Mouse (Mus musculus) hindlimb bud, embryonic 11.5 days (tissue): ENCODE measurements at regions not wholly inside any gene's neighbourhood (a gene's known extent, or its start where the extent isn't known, plus 50 kb on each side); places are given as distances from the start of the nearest gene placed in this dataset.

Experiments used
- DNase-seq: peaks from one replicate; pipeline ENCODE4 v3.0.0-alpha.2; 2012; ENCODE audit warnings: low read depth, low spot score; ENCODE audit errors: extremely low spot score

DNA sequence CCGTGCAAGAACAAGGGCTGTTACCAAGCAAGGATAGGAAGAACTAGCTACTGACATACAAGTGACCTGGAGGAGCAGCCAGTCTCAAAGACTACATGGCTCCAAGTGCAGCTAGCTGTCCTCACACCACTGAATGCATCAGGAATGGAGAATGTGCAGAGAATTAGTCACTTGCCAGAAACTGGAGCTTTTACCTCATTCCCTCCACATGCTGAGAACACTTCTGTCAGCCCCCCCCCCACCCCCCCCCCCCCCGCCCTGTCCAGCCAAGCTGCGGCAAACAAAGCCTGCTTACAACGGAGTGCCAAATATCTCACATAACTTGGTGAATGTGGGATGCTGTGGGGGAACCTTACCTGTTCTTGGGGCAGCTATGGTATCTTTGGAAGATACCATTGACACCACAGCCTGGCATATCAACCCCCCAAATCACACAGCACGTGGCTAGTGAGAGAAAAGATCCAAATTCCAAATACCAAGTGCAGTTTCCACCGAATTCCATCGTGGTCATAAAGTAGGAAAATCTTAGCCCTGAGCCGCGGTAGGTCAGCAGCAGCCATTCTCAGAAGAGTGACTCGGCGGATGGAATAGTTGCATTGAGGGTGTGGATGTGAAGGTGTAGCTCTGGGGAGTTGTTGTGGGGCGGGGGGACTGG lies 126.3 kb downstream of the Gadd45g start:
- DNase-seq = no peak

DNA sequence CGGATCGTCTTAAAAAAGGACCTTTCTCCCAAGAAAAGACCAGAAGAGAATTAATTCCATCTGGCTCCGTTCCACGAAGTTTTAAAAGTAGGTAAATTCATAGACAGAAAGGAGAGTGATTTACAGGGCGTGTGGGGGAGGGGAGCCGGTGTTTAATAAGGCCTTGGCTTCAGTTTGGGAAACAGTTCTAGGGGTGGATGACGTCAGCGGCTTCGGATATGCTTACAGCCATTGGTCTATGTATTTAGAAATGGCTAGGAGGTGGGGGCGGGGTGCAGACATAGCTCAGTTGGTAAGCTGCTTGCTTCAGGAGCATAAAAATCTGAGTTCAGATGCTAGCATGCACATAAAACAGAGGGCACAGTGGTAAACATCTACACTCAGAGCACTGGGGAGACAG lies 127.0 kb downstream of the Gadd45g start:
- no peak for DNase-seq

DNA sequence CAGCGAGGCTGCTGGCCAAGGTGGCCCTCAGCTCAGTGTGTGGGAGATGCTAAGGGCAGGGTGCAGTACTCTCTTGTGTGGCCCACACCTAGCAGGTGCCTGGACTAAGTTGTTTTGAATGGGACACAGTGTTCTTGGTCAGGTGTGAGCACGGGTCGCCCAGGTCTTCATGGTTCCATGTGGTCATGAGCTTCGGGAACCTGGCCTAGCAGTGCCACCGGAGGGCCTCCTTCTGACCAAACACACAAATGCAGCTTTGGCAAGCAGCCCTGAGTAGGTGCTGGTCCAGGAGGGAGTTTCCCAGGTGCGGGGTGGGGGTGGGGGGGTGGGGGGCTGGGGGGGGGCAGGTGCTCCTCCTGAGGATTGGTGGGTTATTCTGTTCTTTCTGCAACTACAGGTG lies 127.6 kb downstream of the Gadd45g start:
- no peak for DNase-seq

DNA sequence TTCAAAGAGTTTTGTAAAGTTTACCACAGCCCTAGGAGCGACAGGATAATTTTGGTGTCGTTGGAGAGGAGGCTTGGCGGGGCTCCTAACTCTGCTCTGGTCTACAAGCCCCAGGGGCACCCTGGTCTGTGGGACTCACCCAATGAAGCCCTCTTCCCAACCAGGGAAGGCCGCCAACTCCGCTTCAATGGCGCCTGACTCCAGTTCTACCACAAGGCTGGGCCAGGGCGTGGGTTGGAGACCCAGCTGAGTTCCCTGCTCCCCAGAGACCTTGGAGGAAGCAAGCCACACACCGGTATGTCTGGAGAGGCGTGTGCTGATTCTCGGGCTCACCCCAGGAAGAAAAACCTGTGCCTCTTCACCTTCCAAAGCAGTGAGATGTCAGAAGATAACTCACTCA lies 128.9 kb downstream of the Gadd45g start:
- DNase-seq = no peak

DNA sequence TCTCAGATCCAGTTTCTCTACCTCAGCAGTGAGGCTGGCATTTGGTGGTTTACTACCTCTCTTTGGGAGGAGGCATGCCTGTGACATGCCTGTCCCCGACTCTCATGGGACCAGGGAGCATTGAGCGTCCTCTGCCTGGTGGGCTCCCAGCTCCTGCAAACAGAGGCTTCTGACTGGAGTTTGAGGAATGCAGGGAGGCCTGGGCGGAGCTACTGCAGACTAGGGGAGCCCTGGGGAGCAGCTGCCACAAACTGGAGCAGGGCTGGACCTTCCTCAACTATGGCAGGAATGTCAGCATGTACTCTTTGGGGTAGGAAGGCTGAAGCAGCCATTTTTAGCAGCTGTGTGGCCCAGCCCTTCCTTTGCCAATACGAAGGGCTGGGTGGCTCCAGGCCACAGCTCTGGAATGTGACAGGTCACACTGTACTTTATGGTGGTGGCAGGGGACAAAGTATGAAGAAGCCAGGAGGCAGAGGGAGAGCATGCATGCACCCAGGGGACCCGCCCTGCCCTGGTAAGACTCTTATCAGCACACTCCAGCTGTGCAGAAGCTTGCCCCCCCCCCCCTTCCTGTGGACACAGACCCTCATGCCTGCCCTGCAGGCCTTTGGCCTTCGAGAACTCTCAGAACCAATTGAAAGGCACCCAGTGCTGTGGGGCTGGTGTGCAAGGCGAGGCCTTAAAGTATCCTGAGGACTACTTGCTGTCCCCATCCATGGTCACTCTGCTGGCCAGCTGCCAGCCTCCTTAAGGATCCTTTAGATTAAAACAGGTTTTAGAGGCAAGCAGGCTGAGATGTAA lies 129.5 kb downstream of the Gadd45g start:
- DNase-seq = no peak

DNA sequence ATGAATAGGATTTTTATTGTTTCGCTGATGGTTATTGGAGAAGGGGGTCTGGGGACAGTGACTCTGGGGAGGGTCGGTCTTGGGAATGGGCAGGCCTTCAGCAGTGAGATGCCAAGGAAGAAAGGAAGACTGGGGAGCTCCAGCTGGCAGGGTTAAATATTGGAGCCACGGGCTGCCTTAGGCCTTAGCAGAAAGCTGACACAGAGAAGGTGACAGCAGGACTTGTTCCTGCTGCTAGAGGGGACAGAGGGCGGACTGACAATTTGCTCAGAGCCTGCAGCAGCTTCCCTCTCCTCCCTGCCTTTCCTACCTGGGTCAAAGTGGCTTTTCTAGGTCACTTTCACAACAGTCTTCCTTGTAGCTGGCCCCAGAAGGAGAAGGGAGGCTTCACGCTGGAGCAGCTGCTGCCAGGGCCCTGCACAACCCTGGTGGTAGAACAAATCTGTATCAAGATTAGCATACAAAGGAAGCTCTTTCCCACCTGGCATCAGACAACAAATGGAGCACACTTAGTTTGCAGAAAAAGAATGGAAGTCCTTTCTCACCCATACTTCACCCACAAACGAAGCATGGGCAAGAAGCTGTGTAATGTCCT lies 130.2 kb downstream of the Gadd45g start:
- no peak for DNase-seq

DNA sequence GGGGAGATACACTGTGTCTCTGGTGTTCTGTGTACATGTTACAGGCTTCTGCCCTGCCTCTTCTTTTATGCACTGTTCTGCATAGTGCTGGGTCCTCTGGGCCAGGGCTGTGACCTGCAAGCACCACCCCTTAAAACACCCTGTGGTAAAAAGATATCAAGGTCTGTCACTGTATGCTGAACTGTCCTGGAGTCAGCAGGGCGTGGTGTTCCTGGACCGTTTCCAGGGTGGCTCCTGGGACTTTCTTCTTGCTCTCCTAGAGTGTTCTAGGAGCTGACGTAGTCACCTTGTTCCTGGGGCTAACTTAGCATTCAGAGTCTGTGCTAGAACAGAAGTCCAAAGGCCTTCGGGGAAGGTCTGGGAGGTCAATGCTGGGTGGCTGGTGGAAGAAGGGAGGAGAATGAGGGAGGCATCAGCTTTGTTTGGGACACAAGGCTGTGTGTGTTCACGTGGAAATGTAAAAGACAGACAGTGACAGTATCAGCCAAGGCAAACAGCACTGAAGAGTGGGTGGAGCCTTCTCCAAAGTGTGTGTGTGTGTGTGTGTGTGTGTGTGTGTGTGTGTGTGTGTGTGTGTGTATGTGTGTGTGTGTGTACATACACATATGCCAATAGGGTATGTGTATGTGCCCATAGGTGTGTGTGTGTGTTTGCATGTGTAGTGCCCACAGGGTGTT lies 133.0 kb downstream of the Gadd45g start:
- no peak for DNase-seq

DNA sequence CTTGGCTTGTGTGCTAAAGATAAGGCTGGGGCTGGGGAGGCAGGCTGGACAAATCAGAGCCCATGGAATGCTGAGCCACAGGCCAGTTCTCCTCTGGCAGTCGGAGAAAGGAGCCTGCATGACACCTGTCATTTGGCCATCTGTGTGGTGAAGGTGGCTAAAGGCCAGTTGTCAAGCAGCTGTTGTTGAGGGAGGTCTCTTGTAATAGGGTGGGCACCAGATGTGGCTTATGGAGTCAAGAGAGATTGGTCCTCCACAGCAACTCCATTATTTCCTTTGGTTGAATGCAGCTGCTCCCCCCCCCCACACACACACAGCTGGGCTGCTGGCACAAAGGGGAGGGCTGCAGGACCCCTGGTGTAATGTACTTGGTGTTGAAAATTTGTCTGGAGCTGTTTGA lies 133.9 kb downstream of the Gadd45g start:
- DNase-seq = no peak

DNA sequence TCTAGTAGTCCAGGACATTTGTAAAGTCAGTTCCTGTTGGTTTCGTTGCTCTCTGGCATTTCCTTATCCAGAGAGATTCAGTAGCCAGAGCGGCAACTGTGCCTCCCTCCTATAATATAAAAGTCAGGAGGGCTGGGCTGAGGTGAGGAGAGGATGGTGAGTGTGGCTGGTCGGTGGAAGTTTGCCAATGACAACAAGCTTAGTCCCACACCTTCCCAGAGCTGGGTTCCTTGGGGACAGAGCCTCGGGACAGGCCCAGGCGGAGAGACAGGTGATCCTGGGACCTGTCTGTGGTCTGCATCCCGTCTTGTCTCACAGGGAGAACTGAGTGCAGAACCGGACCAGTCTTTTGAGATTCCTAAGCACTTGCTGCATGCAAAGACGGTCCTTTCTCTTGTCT lies 136.5 kb downstream of the Gadd45g start:
- DNase-seq = no peak

DNA sequence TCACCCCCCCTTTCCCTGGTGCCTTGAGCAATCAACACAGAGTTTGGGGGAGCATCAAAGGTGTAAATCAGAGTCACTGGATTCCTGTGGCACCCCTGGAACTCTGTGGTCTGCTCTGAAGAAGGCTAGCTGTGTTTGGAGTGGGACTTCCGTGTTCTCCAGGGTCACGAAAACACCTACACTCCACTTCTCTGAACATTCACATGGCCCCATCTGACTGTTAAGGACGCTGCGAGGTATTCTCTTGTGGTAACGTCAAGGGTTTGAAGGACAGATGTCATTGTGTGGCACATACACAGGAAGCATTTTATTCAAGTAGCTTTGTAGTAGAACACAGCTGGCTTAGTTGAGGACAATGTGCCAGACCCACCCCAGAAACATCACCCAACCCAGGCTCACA lies 137.1 kb downstream of the Gadd45g start:
- DNase-seq = no peak

DNA sequence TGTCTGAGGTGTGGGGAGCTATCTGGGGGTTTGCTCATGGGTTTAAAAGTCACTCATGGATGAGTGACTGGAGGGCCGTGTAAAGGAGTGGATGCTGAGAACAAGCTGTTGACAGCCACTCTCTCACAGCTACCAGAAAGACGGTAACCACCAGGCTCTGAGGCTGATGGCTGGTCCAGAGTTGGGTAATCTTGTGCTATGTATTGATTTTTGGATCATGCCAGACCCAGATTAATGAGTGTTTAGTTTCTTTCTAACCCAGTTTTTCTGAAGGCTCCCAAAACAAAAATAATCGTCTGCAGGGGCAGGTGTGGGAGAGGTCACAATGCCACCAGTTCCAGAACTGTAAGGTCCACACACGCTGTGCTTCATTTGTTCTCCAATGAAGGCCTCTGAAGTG lies 144.9 kb downstream of the Gadd45g start:
- DNase-seq = no peak

DNA sequence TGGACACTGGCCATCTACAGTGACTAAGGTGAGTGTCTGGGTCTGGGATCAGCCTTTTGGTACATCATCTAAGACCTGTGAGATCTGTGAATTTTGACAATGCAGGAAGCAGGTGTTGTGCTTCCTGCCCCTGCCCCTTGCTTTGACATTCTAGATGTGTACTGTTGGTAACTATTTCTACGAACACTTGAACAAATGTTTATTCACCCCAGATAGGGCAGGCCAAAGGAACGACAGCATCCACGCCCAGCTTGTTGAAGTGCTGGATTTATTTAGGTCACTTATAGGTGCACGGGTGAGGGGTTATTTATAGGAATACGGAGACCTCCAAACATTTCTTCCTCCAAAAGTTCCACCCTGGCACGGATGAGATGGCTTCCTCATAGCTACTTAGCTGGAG lies 146.4 kb downstream of the Gadd45g start:
- DNase-seq = no peak

DNA sequence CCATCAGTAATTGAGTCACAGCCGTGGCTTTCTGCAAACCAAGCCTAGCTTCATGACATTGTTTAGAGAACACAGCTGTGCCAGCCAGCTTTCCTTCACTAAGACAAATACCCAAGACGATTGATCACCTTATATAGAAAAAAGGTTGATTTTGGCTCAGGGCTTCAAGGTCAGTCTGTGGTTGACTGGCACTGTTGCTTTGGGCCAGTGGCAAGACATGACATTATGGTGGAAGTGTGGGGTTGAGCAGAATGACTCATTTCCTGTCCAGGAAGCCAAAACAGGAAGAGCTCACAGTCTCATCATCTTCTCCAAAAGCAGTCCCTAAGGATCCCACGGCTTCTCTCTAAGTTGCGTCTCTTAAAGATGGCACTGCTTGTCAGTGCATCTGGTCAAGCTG lies 149.7 kb downstream of the Gadd45g start:
- no peak for DNase-seq

DNA sequence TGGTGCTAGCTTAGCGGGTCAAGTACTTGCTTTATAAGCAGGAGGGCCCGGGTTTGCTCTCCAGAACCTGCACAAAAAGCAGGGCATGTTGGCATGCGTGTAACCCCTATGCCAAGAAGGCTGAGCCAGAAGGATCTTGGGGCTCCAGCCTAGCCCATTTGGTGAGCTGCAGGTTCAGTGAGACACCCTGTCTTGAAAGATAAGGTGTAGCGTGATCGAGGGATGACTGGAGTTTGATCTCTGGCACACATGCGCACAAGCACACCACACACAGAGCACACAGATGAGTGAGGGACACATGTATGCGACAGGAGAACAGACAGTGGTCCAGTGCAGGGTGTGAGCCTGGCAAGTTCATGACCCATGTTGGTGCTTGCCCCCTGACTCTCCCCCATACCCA lies 152.1 kb downstream of the Gadd45g start:
- no peak for DNase-seq

DNA sequence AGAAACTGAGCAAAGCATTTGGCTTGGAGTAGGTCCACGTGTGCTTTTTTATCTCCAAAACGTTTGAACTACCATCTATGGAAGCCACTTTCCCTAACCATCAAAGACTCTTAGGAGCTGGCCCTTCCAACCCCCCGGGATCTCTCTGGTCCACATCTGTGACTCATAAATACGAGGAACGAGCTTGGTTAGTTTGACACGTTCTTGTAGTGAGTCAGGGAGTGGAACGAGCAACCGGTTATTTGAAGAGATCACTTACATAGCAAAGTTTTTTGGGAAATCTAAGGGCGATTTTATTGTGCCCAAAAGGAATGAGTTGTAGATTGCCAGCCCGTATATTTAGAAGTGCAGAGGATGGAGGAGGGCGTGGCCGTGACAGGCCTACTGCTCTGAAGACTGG lies 155.3 kb downstream of the Gadd45g start:
- DNase-seq = no peak

DNA sequence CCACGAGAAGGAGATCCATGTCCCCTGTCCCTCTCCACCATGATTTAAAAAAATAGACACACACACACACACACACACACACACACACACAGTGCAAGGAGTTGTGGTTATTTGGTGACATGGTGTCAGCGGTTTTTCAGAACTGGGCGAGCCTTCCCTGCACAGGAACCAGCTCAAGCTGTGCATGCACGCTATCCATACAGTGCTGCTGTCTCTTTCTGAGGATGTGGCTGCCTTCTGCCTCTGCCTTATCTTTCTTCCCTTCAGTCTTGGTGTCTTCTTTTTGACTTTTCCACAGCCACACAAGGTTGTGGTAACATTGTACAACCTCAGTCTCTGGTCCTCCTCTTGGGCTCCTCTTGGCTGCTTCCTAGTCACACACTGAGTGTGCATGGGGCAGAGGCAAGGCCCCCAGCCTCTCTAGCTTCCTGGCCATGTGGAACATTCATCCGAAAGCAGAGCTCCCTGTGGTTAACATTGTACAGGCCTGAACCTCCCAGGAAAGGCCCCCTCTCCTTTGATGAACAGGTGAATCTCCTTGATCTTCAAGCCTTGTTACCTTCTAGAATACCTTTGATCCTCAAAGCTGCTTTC lies 157.6 kb downstream of the Gadd45g start:
- no peak for DNase-seq

DNA sequence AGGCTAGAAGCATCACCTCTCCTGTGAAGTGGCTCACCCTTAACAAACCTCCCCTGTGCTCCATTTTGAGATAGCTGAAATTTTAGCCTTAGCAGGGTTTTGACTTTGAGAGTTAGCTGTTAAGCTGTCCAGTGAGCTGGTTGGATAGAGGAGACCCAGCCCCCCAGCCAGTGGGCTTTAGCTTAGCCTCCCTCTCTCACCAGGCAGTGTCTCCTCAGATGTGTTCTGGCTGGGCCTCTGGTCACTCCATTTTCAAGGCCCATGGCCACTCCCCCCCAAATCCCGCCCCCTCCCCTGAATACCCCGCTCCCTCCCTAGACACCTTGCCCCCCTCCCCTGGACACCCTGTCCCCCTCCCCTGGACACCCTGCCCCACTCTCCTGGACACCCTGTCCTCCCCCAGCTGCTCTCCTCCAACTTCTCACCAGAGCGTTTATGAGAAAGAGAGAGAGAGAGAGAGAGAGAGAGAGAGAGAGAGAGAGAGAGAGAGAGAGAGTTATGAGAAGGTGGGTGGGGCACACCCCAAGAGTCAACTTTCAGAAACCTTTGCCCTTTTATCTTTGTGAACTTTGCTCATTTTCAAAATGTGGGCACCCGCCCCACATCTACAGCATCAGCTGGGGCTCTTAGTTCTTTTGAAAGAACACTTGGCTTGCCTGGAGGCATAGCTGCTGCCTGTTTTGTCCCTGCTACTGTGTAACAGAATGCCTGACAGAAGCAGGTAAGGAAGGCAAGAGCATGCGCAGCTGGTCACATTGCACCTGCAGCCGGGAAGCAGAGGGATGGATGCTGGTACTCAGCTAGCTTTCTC lies 161.3 kb downstream of the Gadd45g start:
- no peak for DNase-seq

DNA sequence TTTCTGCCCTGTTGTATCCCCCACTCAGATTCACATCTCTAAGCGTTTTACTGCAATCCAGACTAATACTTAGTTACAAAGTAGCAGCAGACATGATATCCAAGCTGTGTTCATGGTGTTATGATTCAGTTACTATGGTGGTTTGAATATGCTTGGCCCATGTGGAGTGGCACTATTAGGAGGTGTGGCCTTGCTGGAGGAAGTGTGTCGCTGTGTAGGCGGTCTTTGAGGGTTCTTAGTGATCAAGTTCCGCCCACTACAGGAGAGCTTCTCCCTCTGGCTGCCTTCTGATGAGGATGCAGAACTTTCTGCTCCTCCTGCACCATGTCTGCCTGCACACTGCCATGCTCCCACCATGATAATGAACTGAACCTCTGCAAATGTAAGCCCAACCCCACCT lies 162.8 kb downstream of the Gadd45g start:
- no peak for DNase-seq

DNA sequence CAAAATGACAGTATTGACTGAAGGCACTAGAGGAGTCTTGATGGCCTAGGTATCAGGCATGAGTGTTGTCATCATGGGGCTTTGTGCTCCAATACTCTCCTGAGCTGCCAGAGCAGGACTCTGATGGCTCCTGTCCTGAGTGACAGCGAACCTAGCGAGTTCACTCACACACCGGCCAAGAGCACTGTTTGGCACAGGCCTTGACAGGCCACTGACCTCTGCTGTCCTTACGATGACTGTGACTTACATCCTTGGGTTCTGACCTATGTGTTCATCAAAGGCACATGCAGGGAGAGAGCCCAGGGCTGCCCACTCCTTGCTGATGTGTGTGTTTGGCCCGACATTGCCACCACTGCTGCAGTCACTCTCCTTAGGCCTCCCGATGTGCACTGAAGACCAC lies 163.3 kb downstream of the Gadd45g start:
- no peak for DNase-seq

DNA sequence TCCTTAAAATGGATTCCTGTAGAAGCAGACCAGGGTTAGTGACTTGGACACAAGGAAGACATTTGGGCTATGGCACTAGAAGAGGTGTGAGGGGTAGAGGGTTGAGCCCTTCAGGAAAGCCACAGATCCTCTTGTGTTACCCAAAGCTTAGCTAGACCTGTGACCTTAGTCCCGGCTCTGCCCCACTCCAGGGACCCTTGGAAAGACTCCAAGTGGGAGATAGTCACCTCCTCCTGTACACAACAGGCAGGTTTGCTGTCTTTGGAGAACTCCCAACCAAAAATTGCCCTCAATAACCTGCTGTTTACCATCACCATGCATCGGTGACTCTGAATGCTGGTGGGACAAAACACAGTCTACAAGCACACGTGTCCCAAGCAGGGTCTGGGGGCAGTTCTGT lies 164.5 kb downstream of the Gadd45g start:
- DNase-seq = no peak

DNA sequence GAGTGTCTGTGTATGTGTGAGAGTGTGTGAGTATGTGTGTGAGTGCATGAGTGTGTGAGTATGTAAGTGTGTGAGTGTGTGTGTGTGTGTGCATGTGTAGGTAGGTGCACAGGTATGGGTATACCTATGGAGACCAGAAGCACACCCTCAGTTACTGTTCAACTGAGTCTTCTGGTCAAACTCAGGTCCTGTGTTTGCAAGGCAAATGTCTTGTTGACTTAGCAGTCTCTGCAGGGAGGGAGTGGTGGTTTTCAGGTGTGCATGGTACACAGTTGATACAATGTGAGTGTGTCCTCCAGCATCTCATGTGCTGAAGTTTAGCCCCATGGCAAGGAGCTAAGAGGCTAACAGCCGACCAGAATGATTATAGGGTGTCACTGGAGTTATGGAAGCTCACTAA lies 166.7 kb downstream of the Gadd45g start:
- DNase-seq = no peak
